Mouse (Mus musculus) 3134 (cell line): Measurements from ENCODE around the gene Rdh16f1.

ENCODE experiments used
- DNase-seq: peaks from one replicate; pipeline ENCODE4 v3.0.0-alpha.2; 2011; ENCODE audit warnings: low spot score; ENCODE audit not compliant: insufficient read length; ENCODE audit errors: extremely low read depth

Rdh16f1 gene

DNA sequence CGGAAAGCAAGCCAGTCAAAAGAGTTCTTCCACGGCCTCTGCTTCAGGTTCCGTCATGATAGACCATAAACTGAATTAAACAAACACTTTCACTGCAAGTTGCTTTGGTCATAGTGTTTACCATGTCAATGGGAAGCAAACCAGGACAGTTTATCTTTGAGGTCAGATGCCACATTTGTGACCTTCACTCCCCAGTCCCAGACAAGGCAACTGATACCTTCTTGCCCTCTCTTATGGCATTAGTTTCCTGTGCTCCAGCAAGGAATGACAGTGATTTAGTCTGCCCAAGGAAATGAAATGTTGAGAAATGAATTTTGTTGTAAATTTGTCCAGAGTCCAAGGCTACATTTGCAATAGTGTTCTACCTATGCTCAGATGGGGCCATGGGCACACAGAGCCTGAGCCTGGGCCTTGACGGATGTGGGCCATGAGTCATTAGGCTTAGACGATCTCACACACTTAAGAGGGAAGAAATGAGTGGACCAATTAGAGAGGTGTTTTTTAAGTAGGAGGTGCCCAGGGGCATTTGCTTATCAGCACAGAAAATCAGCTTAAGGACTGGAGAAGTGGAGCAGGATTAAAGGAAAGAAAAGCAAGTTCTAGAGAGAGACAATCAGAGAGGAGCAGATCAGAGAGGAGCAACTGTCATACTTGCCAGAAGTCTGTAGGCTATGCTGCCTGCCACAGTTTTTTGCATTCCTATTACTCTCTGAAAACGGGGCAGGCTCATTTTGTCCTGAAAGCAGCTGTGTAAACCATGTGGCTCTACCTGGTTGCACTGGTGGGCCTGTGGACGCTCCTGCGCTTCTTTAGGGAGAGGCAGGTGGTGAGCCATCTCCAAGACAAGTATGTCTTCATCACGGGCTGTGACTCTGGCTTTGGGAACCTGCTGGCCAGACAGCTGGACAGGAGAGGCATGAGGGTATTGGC is at the start of gene Rdh16f1, which contains the start of gene Rdh1:
Gene Rdh16f1 (plus strand): TSS at position 607 of the 930 bp plus-strand sequence.
Gene Rdh1 (plus strand): TSS at position 541 of the 930 bp plus-strand sequence.
- DNase-seq: no peak

DNA sequence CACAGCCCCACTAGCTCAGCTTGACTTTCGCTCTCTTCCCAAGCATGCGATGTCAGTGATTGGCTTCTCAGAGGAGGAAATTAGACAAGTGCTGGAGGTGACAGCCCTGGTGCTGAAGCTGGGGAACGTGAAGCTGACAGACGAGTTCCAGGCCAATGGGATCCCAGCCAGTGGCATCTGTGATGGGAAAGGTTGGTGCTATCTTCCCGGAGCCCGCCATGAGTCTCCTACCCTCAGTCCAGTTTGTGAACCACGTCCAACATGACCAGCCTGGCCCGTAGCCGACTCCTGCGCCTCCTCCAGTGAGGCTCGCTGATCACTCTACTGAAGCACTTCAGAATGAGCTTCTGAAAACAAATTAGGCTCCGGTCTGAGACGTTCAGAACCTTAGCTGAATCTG is 49.3 kb upstream of the Rdh16f1 start:
- DNase-seq: no peak

DNA sequence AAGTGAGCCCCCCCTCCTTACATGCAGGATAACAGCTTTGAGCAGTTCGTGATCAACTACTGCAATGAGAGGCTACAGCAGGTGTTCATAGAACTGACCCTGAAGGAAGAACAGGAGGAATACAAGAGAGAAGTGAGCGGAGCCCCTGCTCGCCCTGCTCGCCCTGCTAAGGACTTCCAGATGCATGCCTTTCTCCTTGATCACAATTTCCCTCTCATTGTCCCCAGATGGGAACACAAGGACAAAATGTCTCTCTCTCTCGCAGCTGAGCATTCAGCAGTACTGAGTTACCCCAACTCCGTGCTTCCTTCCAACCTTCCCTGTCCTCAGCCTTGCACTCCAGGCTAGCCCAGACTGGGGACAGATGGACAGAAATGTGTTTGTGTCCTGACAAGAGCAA is 46.9 kb upstream of the Rdh16f1 start:
- DNase-seq: no peak

DNA sequence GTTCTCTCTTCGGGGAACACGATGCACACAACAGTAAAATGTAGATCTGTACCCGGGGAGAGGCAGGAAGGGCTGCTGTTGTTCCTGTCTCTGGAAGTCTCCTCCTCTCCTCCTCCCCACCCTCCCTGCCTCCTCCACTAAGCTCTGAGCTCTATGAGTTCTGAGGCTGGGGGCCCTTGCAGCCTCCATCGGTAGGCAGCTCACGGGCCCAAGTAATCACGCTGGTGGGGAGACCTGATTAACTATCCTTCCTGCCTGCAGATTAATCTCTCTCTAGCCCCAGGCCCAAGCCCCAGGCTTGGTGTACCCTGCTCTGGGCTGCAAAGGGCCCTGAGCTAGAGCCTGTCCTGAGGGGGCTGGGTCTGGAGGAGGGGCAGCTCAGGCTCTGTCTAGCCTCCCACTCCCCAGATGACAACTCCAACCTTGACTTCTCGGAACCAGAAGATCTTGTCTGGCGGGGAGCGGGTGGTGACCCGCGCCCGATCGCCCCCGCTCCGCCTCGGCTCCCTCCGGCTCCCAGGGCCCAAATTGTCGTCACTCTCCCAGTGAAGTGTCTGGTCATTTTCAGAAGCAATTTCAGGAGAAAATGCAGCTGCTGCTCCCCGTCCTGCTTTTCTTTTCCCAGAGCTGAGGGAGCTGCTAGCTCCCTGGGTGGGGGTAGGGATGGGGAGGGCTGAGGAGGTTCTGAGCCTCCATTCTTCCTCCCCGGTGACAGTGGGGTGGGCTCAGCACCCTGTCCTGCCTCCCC is 37.7 kb upstream of the Rdh16f1 start:
- no peak for DNase-seq

DNA sequence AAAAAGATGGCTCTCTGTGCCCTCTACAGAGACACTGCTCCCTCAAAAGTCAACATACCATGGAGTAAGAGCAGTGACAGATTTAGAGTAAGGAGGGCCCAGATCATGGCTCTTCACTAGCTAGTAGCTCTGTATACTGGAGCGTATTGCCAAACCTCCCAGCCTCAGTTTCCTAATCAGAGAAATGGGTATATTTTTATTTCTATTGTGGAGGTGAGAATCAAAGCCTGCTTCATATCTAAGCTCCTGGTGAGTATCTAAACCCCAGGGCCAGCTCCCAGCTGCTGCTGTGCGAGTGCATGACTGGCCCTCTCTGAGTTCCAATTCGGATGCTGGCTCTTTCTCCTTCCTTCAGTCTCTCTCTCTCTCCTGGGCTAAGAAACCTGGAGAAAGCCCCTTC is 35.4 kb upstream of the Rdh16f1 start, which contains the start of gene Tac2:
Gene Tac2 (plus strand): TSS at position 301 of the 400 bp plus-strand sequence.
- DNase-seq: no peak

DNA sequence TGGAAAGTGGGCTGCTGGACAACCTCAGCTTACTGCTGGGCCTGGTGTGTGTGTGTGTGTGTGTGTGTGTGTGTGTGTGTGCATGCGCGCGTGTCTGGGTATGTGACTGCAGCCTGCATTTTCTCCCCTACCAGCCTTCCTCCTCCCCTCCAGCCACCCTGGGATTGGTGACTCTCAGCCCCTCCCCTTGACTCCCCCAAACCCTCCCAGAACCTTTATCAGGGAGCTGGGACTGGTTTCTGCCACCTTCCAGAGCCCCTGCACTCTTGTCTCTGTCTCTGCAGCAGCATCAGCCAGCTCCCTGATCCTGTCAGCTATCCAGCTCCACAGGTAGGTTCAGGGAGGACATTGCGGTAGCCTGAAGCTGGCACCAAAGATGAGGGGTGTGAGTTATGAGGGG is 34.5 kb upstream of the Rdh16f1 start:
- DNase-seq: no peak

DNA sequence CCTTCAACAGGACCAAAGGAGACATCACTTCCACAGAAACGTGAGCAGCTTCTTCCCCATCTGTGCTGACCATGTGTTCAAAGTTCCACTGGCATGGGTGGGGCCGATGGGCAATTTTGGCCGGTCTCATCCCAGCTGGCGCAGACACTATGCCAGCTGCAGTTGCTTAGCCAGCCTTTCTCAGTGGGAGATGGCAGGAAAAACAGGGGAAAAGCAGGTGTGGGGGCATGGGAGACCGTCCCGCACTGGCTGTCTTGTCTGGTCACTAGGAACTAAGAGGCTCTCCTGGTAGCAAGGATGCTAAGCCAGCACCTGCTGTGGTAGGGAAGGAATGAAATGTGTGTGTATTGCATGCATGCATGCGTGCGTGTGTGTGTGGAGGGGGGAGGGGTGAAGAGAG is 31.1 kb upstream of the Rdh16f1 start:
- DNase-seq: no peak

DNA sequence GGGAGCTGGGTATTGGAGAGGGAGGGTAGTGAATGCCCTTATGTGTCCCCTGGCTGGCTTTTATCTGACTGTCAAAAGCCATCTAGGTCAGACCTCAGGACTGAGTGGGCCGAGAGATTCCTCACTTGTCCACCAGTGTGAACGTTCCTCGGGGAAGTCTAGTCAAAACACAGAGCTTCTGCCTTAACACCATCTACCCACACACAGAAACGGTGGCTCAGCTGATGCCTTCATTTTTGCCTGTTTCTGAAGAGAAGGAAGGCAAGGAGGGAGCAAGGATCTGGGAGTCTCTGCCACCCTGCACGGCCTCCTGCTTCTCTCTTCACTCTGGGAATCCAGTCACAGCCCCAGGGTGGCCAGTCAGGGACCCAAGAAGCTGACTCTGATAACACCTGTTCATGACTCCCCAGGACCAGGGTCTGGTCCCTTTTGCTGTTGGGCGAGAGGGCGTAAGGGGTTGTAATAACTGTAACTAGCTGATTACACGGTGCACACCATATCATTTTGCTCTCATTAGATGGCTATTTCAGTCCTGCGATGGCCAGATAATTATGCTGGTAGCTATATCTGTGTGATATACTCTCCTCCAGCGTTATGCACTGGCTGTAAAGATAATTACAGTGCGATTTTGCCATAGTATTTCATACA is 29.2 kb upstream of the Rdh16f1 start:
- no peak for DNase-seq

DNA sequence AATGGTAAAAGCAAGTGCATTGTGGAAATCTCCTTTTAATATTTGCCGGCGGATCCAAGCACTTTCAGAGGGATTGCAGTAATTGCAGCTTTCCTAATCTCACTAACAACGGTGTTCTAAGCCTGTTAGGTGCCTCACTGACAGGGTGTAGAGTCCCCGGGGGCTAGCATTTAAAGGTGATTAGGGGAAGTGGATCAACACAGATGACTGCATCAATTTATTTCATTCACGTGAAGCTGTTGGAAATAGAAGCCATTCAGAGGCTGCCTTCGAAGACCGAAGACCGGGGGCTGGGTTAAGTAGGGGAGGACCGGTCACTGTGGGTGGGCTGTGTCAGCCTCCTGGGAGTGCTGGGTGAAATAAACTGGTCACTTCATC is 28.7 kb upstream of the Rdh16f1 start:
- DNase-seq: no peak

DNA sequence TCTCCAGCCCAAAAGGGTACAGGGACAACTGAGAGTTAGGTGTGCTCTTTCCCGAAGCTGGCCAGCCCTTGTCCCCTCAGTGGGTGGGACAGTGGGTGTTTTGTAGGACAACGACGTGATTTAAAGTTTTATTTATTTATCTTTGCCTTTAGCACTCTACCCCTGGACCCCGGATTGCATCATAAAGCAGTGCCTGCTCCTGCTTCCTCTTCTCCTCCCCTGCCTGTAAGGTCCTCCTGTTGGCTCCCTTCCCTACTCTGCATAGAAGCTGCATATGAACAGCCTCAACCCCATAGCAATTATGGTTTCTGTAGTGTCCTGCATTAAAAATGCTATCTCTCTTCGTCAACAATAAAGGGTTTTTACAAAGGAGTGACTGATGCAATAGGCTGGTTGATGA is 28.2 kb upstream of the Rdh16f1 start:
- no peak for DNase-seq

DNA sequence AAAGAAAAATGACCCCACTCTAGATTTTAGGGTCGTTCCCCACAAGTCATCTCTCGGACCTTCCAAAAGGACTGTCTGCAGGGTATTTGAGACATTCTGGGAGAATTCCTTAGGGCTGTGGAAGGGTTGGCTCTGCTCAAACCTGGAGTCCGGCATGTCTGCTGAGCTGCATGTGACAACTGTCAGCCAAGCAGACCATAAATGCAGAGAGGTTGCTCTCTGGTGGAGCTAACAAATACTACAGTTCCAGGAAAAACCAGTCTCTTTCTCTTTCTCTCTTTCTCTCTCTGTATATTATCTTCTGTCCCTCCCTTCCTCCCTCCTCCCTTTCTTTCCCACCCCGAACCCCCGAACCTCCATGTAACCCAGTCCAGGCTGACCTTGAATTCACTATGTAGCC is 25.2 kb upstream of the Rdh16f1 start:
- no peak for DNase-seq

DNA sequence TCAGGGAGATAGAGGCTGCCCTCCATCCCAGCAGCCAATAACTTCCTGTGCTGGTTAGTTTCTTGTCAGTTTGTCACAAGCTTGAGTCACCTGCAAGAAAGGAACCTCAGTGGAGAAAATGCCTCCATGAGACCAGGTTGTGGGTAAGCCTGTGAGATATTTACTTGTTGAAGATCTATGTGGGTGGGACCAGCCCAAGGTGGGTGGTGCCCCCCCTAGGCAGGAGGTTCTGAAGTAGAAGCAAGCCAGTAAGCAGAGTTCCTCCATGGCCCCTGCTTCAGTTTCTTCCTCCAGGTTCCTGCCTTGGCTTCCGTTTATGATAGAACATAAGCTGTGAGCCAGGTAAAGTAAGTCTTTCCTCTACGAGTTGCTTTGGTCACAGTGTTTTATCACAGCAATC is 23.3 kb upstream of the Rdh16f1 start:
- no peak for DNase-seq

DNA sequence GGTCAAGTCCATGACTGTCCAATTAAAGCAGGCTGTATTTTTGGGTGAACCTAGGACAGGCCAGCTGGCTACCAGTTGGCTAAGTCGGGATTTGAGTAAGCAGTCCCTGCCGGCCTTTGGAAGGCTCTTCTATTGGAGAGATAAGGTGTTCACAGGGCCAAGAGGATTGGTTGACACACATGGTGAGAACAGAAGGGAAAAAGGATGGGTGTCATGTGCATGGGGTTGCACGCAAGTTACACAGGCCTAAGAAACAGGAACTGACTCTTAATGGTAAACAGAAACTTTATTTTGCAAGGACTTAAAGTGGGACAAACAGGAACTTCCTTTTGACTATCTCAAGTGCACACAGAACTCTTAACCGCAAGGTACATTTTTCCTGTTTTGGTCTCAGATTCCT is 22.7 kb upstream of the Rdh16f1 start:
- DNase-seq: no peak

DNA sequence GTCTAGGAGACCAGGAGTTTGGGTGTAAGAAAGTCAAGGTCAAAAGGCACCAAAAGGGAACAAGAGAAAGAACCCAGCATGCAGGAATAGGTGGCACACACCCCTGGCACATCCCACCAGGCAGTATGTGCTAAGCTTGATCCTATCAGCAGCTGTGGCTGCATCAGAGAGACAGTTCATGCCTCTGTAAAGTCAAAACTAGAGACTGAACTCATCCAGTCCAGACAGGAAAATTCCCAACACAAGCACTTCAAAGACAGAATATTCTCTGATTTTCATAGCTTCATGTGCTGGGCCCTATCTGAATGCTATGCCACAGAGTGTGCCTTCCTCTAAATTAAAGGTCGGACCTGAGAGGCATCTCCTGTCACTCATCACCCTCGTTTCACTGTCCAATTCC is 22.0 kb upstream of the Rdh16f1 start:
- DNase-seq: no peak

DNA sequence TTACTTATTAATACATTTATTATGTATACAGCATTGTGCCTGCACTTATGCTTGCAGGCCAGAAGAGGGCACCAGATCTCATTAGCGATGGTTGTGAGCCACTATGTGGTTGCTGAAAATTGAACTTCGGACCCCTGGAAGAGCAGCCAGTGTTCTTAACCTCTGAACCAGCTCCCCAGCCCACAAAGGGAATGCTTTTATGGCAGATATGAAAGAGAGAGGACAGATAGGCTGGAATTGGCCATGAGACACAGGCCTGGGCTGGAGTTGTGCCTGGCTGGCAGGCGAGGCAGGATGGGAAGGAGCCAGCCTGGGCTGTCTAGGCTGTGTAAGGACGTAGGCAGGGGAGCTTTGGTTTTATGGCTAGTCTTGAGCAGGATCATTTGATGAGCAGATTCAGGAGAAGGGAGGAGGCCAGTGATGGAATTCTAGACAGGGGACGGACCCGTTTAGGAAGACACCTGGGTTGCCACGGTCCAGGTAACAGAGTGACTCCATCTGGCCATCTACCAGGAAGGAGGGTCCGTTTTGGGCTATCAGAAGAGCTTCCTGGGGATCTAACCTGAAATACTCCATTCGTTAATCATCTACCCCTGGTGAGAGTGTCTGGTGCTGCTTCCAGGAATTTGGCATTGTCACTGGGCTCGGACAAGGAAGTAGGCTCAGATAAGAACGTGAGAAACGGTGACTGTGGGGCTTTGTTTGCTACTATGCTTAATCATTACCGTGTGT is 21.3 kb upstream of the Rdh16f1 start:
- peak; percentile 39 for DNase-seq

DNA sequence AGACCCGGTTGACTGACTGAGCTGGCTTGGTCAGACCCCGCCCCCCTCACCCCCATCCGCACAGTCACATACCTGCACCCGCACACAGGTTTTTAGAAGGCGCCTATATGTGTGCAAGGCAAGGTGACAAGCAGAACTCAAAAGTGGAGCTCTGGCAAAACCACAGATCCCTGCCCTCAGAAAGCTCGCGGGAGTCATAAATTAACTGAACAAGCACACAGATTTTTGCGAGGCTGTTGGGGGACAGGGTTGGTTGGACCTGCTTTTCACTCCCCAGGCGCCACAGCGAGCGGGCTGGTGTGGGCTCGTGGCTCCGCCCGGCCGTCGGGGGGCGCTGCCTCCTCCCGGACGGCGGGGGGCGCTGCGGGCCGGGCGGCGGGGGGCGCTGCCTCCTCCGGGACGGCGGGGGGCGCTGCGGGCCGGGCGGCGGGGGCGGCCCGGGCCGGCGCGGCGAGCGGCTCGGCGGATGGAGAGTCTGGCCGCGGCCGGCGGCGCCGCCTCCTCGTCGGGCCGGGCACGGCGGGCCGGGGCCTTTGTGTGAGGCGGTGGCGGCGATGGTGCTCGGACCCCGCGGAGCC is 20.4 kb upstream of the Rdh16f1 start, which contains the start of gene Zbtb39:
Gene Zbtb39 (plus strand): TSS at position 456 of the 578 bp plus-strand sequence.
- peak; percentile 75 for DNase-seq

DNA sequence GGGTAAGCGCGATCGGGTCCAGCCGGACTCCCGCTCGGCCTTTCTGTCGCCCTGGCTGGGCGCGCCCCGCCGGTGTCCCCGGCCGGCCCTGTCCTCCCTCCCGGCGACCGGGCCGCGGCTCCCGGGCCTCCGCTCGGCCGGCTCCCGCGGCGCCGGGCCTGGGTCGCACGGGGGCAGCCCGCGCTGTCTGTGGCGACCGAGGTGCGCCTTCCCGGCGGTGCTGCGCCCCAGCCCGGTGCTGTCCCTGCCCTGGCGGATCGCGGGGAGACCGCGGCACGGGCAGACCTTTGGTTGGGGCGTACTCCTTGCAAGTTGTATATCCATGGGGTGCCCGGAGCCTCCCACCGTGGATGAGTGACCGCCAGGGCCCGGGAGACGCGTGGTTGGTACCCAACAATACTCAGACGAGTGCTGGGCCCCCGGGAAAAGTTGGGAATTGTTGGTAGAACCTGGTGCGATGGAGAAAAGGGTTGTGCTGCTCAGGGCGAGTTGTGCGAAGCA is 19.9 kb upstream of the Rdh16f1 start:
- DNase-seq: peak; percentile 66

DNA sequence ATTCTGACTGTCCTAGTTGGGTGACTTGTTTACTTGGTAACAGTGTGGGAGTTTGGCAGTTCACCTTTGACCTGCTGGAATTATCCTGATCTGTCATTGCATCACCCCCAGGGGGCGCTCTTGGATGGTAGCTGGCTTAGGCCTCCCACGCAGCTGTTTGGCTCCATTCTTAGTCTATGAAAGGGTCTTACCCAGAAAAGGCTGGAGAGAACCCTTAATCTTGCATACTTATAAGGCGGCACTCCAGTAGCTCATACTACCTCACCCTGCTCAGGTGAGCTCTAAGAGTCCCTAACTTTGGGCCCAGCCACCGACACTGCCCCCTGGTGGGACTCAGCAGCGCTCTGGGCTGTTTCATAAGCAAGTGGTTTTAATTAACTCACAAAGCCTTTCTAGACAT is 14.9 kb upstream of the Rdh16f1 start:
- peak; percentile 42 for DNase-seq

DNA sequence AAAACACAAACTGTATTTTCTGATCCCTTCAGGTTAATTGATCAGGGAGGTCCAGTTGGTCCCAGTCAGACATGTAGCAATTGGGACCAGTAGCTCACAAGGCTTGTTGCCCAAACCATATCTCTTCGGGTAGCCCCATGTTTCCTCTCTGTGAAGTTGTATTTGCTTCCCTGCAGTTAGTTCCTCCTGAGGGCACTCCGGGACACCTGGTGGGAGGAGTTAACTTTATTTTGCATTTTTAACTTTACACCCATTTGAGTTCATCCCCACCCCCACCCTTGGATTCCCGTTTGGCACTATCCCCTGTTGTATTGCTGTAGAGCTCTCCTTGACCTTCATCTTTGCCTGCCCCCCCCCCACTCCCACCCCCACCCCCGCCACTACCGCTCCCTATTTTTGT is 13.7 kb upstream of the Rdh16f1 start:
- DNase-seq: no peak

DNA sequence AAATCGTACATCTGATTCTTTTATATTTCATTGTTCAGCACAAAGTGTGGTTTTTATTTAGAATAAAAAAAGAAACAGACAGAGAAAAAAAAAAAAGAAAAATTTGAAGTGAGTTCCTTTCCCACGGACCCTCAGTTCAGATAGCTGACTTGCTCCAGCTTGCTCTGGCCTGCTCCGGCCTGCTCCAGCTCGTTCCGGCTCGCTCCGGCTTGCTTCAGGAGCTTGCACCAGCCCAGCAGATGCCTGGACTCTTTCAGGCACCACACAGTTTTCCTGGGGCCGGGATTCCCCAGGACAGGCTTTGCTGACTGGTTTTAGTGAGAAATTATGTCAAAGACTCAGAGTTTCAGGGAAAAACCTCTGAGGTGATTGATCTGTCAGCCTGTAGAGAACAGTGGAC is 12.3 kb upstream of the Rdh16f1 start:
- DNase-seq: no peak
